Mouse (Mus musculus) G1E (cell line): Measurements from ENCODE around the gene Lgals4. TPM values are rescaled to one million over a fixed set of nuclear protein-coding genes. Genes with fewer than 3 reads are reported as not detected.

ENCODE experiments used
- ATAC-seq: 2 replicates; pipeline ENCODE4 v1.8.0; 2016; ENCODE audit warnings: mild to moderate bottlenecking; ENCODE audit not compliant: insufficient number of reproducible peaks, poor library complexity, low FRiP score, severe bottlenecking; ENCODE audit errors: extremely low read depth
- DNase-seq: peaks from one replicate; pipeline ENCODE4 v3.0.0; 2012; ENCODE audit warnings: low spot score
- H3K27me3 ChIP-seq: 2 replicates; pipeline ENCODE4 v1.6.1; 2012; ENCODE audit warnings: mild to moderate bottlenecking, low read length, inconsistent platforms; ENCODE audit not compliant: insufficient read depth
- H3K36me3 ChIP-seq: replicated peaks from 2 replicates; pipeline ENCODE3; 2012; ENCODE audit warnings: mild to moderate bottlenecking, inconsistent platforms
- H3K4me1 ChIP-seq: 2 replicates; pipeline ENCODE4 v1.6.1; 2012; ENCODE audit warnings: low read depth, low read length, inconsistent platforms, mixed read lengths; ENCODE audit not compliant: insufficient read depth
- H3K4me3 ChIP-seq: 2 replicates; pipeline ENCODE4 v1.5.1; 2012; ENCODE audit warnings: low read depth, mild to moderate bottlenecking, inconsistent platforms, low read length, moderate library complexity, mixed read lengths
- H3K9me3 ChIP-seq: replicated peaks from 2 replicates; pipeline ENCODE4 v1.6.1; 2012; ENCODE audit warnings: inconsistent platforms
- CTCF ChIP-seq: IDR thresholded peaks from 2 replicates; pipeline ENCODE4 v1.5.1; 2012; ENCODE audit warnings: low read depth, low read length, inconsistent platforms, mixed read lengths
- GATA1 ChIP-seq: IDR thresholded peaks from 2 replicates; pipeline ENCODE4 v1.6.1; 2012; ENCODE audit warnings: borderline replicate concordance, low read length, inconsistent platforms, mixed read lengths
- GATA2 ChIP-seq: IDR thresholded peaks from 2 replicates; pipeline ENCODE4 v1.6.1; 2012; ENCODE audit warnings: low read depth, low read length, inconsistent platforms, borderline replicate concordance
- POLR2AphosphoS5 ChIP-seq: IDR thresholded peaks from 2 replicates; pipeline ENCODE4 v1.6.1; 2012; ENCODE audit warnings: low read depth, low read length, inconsistent platforms; ENCODE audit not compliant: insufficient replicate concordance
- TAL1 ChIP-seq: conservative IDR thresholded peaks from 2 replicates; pipeline ENCODE4 v1.6.1; 2012; ENCODE audit warnings: low read depth, low read length, inconsistent platforms, mixed read lengths
- polyA plus RNA-seq: library from polyadenylated mRNA; stranded (reverse); fragments of >175 nt; gene quantifications from 2 replicates; pipeline ENCODE4 v1.2.3, GENCODE M21; 2012
- total RNA-seq, 2 experiments: library from RNA; stranded (forward) in 1 of 2; stranded (reverse) in 1 of 2; fragments of 200-1000 nt in 1 of 2; fragments of >200 nt in 1 of 2; fragmentation: Nextera tagmentation in 1 of 2; gene quantifications; 2 replicates each; pipeline ENCODE4 v1.2.3; 2014 to 2017

Gene Lgals4
- total and polyA plus RNA-seq, 3 experiments, result 0.68 to 3.4 (median 3.0) TPM

DNA sequence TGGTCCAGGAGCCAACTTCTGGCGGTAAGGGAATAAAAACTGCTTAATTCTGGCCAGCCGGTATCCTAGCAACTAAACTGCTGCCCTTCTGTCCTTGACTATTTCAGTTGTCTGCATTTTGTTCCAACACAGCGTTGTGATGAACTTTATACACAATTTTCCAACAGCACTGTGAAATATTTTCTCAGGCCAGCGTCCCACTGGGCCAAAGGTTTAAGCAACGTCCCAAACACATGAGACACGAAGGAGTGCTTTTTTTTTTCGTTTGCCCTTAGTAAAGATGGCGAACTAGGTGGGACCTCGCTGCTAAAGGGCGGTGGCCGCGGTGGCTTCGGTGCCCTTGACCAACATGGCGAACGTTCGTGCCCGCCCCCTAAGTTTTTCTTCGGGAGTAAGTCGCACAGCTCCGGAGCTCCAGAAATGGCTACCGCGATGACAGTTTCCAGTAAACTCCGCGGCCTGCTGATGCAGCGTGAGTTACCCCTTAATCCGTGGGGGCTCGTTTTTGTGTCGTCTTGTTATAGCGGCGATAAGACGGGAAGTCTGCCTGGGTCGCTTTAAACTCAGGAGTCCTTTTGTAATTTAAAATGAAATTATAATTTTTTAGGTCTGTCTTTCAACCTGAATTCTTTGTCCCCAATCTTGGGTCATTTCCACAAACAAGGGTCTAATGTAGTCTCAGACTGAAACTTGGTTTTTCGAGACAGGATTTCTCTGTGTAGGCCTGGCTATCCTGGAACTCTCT lies 8.5 kb upstream of the Lgals4 start, which contains the start of gene Ech1:
TSS of gene Ech1 (plus strand) at position 277 of the 745 bp plus-strand sequence.
- Histone ChIP-seq H3K9me3 (peaks cover 6% of the 10 kb centered on the region), H3K27me3 (no peaks in the 10 kb centered on the region), H3K4me3 (peak within 1 kb of the TSS; percentile 69), H3K36me3 (peaks cover 66% of the 10 kb centered on the region), H3K4me1 (peaks cover 59% of the 10 kb centered on the region)
- TF ChIP-seq GATA1, result no peak
- no peak for TF ChIP-seq GATA2
- TF ChIP-seq POLR2AphosphoS5, result no peak
- no peak for TF ChIP-seq CTCF
- no peak for TF ChIP-seq TAL1
- DNase-seq, result peak; percentile 65
- peak; percentile 41; the same call in 1 of the 2 replicates for ATAC-seq

DNA sequence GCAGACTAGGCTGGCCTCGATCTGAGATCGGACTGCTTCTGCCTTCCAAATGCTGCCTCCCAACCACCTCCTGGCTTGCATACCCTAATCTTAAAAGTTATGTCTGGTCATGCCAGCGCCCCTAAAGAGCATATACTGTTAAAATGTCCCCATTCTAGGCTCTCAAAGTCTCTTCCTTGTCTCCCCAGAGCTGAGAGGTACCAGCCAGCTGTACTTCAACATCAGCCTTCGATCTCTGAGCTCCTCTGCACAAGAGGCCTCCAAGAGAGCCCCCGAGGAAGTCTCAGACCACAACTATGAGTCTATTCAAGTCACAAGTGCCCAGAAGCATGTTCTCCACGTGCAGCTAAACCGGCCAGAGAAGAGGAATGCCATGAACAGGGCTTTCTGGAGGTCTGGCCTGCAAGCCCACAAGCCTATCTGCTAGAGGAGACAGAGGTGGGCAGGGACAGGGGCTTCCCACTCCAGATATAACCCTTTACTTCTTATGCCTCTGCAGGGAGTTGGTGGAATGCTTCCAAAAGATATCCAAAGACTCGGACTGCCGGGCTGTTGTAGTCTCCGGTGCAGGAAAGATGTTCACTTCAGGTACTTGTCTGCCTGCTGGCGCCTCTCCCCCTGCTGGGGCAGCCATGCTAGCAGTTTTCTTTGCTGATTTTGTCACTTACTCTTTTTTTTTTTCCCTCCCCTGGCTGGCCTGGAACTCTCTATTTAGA lies 7.8 kb upstream of the Lgals4 start:
- TF ChIP-seq POLR2AphosphoS5 (no peak), GATA1 (no peak), CTCF (no peak), TAL1 (no peak), GATA2 (no peak)
- H3K4me1 ChIP-seq, result peaks cover 52% of the 10 kb centered on the region
- peaks cover 7% of the 10 kb centered on the region for H3K9me3 ChIP-seq
- ATAC-seq (peak; percentile 26; the same call in 1 of the 2 replicates), DNase-seq (no peak)
- no peaks in the 10 kb centered on the region for H3K27me3 ChIP-seq
- H3K4me3 ChIP-seq, result peak overlapping the region; percentile 69
- H3K36me3 ChIP-seq, result peaks cover 66% of the 10 kb centered on the region

DNA sequence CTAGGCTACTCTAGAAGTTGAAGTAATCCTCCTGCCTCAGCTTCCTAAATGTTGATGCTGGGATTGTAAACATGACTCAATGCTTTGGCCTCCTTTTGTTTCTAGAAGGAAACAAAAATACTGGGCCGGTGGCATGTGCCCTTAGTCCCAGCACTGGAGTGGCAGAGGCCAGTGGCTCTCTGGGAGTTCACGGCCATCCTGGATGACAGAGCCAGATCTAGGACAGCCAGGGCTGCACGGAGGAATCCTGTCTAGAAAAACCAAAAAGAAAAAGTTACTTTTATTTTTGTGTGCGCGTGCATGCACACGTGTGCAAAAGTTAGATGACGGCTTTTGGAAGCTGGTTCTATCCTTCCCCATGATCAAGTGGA lies 7.3 kb upstream of the Lgals4 start:
- Histone ChIP-seq H3K4me3 (no peak overlapping the region), H3K9me3 (peaks cover 7% of the 10 kb centered on the region), H3K36me3 (peaks cover 66% of the 10 kb centered on the region), H3K4me1 (peaks cover 47% of the 10 kb centered on the region), H3K27me3 (no peaks in the 10 kb centered on the region)
- no peak for ATAC-seq
- TF ChIP-seq POLR2AphosphoS5, result no peak
- no peak for TF ChIP-seq CTCF
- no peak for TF ChIP-seq GATA2
- TF ChIP-seq GATA1, result no peak
- TF ChIP-seq TAL1, result no peak
- DNase-seq, result no peak

DNA sequence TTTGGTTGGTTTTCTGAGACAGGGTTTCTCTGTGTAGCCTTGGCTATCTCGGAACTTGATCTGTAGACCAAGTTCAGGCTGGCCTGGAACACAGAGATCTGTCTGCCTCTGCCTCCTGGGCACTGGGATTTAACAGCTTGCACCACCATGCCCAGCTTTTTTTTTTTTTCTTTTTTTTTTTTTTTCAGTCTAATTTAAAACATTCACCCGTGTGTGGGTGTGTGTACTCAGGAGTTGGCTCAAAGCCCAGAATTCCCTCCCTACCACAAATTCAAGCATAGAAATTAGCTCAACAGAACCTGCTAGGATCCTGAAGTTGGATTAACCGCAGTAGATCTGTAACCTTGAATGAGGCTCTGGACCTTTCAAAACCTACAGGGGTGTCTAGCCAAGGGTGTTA lies 6.3 kb upstream of the Lgals4 start:
- DNase-seq (no peak), ATAC-seq (no peak)
- H3K4me3 ChIP-seq, result no peak overlapping the region
- H3K4me1 ChIP-seq, result peaks cover 49% of the 10 kb centered on the region
- peaks cover 66% of the 10 kb centered on the region for H3K36me3 ChIP-seq
- TF ChIP-seq TAL1, result no peak
- H3K9me3 ChIP-seq, result peaks cover 7% of the 10 kb centered on the region
- no peaks in the 10 kb centered on the region for H3K27me3 ChIP-seq

DNA sequence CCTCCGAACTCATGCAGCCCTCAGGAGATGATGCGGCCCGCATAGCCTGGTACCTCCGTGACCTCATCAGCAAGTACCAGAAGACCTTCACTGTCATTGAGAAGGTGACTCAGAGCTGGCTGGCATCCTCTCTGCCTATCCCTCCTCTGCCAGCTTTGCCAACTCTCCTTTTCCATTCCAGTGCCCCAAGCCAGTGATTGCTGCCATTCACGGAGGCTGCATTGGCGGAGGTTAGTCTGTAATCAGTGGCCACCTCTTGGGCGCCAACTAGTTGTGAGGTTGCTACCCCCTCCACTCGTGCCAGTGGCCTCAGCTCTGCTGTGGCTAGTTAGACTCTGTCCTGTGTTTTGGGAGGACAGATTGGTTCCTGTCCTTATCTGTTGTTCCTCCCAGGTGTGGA lies 3.8 kb upstream of the Lgals4 start:
- ATAC-seq (no peak), DNase-seq (no peak)
- peaks cover 10% of the 10 kb centered on the region for H3K27me3 ChIP-seq
- H3K36me3 ChIP-seq, result peaks cover 55% of the 10 kb centered on the region
- peaks cover 28% of the 10 kb centered on the region for H3K4me1 ChIP-seq
- TF ChIP-seq GATA2 (no peak), TAL1 (no peak), GATA1 (no peak), POLR2AphosphoS5 (no peak), CTCF (no peak)
- H3K9me3 ChIP-seq, result peaks cover 7% of the 10 kb centered on the region
- H3K4me3 ChIP-seq, result no peak overlapping the region

DNA sequence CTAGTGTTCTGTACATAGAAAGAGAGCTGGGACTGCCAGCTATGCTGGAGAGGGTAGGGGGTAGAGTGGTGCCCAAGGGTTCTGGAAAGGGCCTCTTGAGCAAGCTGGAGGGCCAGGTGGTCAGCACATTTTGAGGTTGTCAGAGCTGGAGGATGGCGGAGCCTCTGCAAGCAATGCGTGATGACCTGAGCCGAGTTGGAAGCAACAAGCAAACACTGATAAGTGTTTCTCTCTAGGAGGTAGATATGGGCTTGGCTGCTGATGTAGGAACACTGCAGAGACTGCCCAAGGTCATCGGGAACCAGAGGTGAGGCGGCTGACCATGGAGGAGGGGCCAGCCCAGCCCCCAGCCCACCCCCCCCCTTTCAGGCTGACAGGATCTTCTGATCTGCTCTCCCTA lies 2.7 kb upstream of the Lgals4 start:
- Histone ChIP-seq H3K36me3 (peaks cover 53% of the 10 kb centered on the region), H3K9me3 (peaks cover 7% of the 10 kb centered on the region), H3K4me3 (no peak overlapping the region), H3K4me1 (peaks cover 21% of the 10 kb centered on the region), H3K27me3 (peaks cover 17% of the 10 kb centered on the region)
- ATAC-seq (no peak), DNase-seq (no peak)
- no peak for TF ChIP-seq CTCF
- TF ChIP-seq GATA1, result no peak
- TF ChIP-seq POLR2AphosphoS5, result no peak
- no peak for TF ChIP-seq TAL1
- TF ChIP-seq GATA2, result no peak
